Mouse (Mus musculus) heart, postnatal 0 days (tissue): ENCODE results near the gene Lamp1.

Experiments
- CTCF ChIP-seq: IDR thresholded peaks from 2 replicates; pipeline ENCODE4 v1.5.1; 2016; ENCODE audit warnings: antibody characterized with exemption, control low read depth, low read depth
- EP300 ChIP-seq: IDR thresholded peaks from 2 replicates; pipeline ENCODE4 v1.6.1; 2016; ENCODE audit warnings: antibody characterized with exemption, low read depth

GRCm38 (mm10) chr8:13213479-13214268 is 54.7 kb downstream of the Lamp1 start:
- peak; percentile 89 for TF ChIP-seq CTCF
- no peak for TF ChIP-seq EP300
